Mouse (Mus musculus) adipocyte (in vitro differentiated cells): ENCODE measurements around the gene Tmco3.

ENCODE experiments used
- DNase-seq: peaks from one replicate; pipeline ENCODE4 v3.0.0-alpha.2; 2016; ENCODE audit warnings: low spot score

The Tmco3 gene

DNA sequence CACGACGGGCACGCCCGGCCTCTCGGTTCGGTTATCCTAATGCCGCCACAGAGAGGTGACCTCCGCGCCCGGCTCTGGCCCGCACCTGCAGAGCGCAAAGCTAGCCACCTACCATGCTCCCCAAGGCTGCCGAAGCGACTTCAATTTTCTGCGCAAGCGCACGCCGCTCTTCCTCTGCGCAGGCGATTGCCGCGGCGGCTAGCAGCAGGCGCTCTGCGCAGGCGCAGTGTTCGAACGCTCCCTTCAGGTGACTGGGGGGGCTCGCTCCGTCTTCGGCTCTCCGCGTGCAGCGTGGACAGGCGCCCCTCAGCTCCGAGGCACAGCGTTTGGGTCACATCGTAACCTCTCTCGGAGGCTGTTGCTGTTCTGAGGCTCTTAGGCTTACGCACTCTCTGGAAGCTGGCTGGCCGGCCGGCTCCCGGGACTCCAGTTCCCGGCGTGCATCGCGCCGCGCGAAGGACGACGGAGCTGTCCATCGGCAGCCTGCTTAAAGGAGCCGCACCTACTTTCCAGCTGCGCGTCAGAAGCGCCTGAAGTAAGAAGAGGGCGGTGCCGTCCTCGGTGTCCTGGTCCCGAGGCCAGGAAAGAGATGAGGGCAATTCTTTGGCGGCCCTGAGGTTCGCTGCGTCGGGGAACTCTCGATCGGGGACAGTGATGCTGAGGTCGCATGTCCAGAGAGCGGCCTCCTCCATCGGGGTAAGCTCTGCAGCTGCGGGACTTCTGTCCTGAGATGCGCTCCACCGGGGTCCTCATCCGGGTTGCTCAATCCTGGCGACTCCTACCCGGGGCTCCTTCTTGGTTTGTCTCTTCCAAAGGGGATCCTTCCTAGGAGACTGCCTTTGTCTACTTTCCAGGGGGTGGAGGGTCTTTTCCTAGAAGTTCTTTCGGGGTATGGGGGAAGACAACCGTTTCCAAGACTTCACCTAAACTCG, at the start of gene Tmco3, which contains the start of gene Dcun1d2:
TSS of gene Tmco3 (plus strand) at position 499 of the 932 bp plus-strand sequence.
TSS of gene Dcun1d2 (minus strand) at position 440 of the 932 bp plus-strand sequence.
- peak; percentile 99 for DNase-seq

DNA sequence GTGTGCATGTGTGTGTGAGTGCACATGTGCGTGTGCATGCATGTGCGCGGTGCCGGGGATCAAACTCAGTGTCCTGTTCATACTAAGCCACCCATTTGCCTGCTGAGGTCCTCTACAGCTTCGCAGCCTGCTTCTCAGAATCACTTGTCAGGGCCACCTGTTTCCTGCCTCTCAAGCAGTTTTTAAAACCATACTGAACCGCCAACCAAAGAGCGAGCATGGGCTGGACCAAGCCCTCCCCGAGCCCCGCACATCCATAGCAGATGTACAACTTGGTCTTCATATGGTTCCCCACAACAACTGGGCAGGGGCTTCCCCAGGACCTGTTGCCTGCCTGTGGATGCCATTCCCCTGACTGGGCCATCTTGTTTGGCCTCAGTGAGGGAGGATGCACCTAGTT, 47.9 kb upstream of the Tmco3 start:
- no peak for DNase-seq

DNA sequence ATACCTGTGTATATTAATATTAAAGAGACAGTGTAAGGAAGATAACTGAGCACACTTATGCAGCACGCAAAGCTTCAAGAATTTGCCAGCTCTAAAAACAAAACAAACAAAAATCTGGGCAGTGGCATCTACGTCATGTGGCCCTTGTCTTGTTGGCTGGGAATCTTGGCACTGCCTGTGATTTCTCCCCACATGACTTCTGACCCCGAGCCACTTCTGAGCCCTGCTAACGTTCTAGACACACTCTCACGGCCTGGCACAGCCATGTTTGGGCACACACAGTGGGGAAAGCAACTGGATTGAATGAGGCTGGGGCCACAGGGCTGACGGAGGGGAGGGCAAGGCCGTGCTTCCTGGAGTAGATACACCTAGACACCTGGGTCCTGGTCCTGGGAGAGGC, 47.3 kb upstream of the Tmco3 start:
- DNase-seq, result peak; percentile 97

DNA sequence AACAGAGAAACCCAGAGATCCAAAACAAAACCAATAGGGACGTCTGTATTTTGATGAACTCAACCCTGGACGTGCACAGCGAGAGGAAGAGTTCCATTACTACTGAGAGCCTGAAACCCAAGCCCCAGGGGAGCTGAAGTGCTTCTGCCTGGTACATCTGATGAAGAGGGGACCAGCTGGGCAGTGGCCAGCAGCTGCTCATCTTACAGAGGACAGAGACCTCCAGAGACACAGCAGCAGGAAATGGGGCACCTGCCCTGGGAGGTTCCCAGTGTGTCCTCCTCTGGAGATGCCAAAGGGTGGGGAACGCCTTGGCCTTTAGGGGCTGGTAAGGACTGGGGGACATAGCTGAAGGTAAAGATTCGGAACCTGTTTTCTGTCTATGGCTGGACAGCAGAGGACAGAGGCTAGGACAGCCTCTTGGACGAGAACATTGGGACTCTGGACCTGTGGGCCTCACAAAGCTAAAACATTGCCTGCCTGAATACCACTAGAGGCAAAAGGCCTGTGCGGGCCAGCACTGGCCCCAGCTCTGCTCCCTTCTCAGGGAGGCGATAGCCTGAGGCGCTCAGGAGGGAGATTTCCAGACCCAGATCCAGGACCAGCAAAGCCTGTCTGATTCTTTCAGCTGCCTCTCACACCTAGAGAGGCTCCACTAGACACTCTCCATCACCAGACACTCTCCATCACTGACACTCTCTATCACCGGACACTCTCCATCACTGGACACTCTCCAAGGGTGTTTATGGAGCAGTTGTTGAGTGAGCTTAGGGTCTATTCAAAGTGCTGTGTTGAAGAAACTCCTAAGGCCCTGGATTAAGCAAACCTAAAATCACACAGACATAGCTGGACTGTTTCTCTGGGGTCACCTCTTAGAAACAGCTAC, 44.8 kb upstream of the Tmco3 start:
- DNase-seq, result no peak

DNA sequence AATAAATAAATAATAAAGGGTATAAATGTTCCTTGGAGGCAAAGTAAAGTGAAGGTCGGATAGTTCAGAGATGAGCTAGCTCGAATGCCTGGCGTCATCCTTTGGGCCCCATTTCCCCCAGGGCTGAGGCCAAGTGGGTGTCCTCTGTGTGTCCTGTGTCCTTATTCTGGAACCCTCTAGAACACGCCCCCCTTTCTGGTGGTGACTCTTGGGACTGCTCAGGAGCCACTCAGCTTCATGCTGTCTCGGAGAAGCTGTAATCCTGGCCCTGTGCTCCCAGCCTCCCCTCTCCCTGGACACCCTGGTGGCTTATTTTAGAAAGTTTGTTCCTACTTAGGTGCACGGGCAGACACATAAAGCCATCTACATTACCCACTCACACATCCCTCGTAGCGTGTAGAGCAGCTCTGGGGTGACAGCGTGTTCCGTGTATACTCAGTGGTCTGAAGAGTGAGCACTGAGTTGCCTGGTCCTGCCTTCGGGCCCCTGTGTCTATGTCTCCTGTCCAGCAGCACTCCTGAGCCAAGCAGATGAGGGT, 43.6 kb upstream of the Tmco3 start:
- DNase-seq, result no peak

DNA sequence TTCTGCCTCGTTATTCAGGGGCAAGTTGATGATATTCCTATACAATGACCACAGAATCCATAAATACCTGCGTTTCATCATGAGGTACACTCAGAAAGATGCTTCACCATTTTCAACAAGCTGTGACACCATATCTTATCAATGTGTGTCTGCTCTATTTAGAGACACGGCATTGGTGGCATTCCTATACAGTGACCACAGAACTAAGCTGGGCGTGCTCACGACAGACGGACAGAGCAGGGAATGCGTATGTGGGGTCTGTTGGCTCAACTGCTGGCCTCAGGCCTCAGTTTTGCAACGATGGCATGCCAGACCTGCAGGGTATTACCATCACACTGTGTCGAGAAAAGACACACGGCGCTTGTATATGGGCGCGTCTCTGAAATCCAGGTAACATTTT, 35.2 kb upstream of the Tmco3 start:
- DNase-seq, result no peak

DNA sequence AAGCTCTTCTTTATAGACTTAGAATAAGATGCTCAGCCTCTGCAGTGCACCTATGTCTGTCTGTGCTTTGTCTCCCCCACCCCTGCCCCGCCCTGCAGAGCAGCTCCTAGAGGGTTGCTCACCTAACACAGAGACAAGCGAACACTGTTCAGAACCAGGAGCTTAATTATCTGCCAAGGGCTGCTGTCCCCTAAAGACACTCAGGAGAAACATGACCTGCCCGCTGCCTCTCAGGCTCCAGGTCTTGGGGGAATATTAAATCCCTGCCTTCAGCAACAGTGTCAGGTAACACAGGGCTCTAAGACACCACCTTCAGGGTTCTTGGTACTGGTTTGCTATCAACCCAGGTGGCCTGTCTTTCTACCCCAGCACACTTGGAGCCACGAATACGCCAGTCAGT, 34.6 kb upstream of the Tmco3 start:
- DNase-seq, result no peak

DNA sequence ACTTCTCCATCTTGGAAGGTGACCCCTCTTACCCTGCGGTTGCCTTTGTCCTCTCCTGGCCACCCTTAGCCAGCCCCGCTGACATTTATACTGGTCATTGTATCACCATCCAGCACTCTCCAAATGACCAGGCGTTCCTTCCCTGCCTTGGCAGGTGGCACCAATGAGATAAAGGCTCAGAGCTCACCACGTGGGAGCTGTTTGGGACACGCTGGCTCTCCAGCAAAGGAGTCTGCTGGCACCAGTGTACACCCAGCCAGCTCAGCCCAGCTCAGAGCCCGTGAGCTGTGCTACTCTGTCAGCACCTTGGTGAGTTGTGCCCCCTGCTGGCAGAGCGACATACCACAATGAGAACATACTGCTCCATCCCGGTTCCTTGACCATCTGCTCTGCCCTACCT, 34.0 kb upstream of the Tmco3 start, which contains the start of gene Adprhl1:
TSS of gene Adprhl1 (minus strand) at position 144 of the 400 bp plus-strand sequence.
- peak; percentile 88 for DNase-seq

DNA sequence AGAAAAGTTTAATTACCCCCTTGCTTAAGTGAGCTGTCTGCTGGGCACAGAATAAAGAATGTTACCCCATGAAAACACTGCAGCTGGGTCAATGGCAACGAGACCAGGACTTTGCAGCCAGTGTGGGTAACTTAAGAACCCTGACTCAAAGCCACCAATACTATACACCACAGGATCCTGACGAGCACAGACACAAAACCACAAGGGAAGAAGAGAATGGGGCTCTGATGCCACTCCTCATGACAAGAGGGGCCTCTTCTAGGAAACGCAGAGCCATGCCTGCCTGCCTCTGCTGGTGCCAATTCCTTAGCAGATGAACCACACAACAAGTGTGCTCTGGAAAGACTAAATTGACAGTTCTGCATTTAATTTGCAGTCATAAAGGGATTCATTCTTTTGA, 24.6 kb upstream of the Tmco3 start:
- DNase-seq, result no peak

DNA sequence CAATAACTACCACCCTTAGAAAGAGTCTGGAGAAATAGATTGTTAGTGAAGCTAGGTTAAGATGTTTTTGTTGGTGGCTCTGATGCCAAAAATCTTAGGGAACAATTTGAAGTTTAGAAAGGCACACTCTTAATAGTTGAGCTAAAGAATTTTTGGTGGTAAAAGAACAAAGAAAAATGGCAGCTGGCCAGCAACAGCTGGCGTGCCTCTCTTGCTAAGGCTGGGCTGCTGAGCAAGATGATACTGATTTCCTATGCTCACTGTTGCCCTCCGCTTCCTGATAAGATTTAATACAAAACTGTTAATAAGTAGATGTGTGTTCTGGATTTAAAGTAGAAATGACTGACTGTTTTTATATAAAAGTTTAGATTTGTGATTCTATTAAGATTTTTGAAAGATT, 20.4 kb upstream of the Tmco3 start:
- no peak for DNase-seq

DNA sequence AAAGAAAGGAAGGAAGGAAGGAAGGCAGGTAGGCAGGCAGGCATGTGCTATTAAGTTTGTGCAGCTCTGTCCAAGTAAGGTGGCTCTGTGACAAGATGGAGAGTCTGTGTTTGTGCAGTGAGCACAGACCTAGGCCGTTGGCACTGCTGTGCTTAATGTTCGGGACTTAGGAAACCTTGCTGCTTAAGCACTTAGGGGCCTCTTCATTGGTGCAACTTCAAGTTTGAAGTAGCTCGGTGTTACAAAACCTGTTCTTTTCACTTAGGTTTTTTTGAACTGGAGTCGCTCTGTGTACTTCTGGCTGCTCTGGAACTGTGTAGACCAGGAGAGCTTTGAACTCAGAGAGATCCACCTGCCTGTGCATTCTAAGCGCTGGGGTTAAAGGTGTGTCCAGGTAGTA, 15.2 kb upstream of the Tmco3 start:
- no peak for DNase-seq

DNA sequence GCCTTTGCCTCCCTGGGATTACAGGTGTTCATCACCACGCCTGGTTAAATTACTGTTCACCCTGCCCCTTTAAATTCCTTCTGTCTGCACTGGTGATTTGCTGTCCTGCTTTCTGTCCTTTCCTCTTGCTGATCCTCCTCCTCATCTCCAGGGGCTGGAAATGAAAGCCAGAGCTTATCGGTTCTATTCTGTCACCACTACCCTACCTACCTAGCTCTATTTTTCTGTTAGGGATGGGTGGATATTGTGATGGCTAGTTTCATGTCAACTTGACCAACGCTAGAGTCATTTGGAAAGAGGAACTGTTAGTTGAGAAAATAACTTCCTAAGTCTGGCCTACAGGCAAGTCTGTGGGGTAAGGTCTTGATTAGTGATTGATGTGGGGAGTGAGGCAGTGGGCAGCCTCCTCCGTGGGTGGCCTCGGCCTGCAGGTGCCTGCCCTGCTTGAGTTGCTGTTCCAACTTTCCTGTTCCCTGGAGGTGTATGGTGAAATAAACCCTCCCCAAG, 11.0 kb upstream of the Tmco3 start:
- DNase-seq, result no peak

DNA sequence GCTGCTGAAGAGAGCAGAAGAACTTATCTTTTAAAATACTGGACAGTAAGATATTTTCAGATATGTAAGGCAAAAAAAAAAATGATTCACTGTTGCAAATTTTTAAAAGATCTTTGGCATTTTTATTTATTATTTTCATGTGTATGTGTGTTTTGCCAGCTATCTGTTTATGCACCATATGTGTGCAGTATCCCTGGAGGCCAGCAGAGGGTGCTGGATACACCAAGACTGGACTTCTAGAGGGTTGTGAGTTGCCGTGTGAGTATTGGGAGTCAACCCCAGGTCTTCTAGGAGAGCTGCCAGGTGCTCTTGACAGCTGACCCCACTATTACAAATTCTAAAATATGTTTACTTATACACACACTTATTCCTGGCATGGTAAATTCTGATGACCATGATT, 4.8 kb upstream of the Tmco3 start:
- peak; percentile 30 for DNase-seq

DNA sequence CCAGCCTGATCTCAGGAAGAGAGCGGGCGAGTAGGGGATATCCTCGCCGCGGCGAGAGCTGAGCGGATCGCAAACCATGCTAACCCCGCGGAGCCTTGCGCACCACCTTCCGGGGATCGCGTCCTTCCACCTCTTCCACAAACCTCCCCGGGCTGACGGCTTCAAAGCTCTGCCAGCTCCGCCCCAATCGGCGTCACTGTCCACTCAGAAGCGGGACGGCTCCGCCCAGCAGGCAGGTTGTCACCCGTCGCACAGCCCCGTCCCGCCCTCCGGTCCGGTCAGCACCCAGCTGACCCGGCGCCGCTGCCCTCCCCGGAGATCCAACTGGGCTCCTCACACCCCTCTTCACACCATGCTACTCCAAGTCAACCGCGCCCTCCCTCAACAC, 692 bp upstream of the Tmco3 start:
- DNase-seq, result peak; percentile 91

DNA sequence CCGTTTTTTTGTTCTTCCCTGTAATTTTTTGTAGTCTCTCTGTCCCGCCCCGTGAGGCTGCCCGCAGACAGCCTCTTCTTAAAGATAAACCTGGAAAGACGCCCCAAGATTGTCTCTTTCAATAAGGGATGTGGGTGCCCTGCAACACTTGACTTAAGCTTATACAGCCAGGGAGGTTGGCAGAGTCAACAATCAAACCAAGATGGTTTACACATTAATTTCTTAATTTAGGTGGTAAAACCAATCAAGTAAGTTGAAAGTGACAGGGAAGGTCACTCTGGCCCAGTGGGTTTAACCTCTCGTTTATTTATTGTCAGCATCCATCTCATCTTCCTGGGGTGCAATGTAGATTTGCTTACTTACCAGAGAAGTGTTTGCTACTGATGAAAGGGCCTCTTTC, 656 bp downstream of the Tmco3 start:
- DNase-seq, result peak; percentile 12

DNA sequence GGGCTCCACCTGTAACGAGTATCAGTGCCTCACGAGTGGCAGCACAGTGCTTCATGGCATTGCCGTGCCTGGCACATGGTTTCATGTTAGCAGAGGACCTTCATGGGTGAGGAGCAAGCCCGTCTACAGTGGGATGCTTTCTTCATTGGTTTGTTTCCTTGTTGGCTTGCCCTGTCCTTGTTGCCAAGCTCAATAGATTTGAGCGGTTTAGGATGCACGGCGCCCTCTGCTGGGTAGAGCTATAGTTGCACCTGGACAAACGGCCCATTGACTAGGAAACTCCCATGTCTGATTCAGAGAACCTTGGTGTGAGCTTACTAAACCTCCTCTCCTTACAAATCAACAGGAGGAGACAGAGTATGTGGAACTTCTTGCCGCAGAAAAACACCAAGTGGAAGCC, 4.4 kb downstream of the Tmco3 start:
- peak; percentile 90 for DNase-seq

DNA sequence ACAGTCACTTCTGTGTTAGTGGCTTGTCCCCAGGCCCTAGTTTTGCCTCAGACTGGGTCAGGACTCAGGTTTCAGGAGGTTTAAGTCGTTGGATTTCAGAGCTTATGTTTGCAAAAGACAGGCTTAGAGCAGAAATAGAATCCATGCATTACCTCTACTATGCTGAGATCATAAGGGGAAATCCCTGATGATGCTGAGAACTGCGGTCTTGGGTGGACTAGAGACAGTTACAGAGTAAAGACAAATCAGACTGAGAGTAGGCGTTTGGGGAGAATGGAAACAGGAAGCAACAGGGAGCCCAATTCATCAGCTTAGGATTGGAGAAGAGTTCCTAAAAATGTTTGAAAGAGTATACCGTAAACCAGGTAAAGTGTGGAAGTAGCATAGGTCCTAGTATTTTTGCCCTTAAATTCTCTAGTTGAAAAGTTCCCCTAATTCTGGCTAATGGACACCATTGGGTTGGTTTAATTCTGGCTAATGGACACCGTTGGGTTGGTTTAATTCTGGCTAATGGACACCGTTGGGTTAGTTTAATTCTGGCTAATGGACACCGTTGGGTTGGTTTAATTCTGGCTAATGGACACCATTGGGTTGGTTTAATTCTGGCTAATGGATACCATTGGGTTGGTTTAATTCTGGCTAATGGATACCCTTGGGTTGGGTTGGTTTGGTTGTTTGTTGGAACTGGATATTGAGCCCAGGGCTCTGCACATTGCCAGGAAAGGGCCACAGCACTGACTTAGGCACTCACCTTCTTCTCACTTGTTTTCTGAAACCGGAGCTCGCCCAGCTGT, 5.9 kb downstream of the Tmco3 start:
- no peak for DNase-seq

DNA sequence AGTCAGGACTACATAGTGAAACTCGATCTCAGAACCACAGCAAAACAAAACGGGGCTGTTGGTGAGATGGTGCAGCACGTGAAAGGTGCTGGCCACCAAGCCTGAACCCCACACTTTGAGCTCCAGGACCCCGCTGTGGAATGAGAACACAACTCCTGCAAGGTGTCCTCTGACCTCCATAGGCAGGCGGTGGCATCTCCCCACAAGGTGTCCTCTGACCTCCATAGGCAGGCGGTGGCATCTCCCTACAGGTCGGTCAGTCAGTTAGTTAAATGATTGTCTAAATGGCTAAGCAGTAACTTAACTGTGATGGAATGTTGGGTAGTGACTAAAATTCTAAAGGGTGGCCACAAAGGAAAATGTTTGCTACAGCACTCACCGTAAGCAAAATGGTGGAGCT, 11.6 kb downstream of the Tmco3 start:
- no peak for DNase-seq

DNA sequence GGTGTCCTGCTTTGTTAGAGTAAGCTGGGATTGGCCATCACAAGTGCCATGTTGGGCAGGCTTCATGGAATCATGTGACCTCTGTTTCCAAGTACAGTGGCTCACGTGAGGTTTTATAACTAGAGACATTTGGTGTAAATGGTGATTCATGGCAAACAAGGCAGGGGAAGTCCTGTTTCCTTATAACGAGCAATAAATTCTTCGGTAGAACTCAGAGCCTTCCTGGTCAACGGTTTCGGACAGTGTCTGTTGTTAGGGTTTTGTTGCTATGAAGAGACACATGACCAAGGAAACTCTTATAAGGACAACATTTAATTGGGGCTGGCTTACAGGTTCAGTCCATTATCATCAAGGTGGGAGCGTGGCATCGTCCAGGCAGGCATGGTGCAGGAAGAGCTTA, 13.0 kb downstream of the Tmco3 start:
- no peak for DNase-seq

DNA sequence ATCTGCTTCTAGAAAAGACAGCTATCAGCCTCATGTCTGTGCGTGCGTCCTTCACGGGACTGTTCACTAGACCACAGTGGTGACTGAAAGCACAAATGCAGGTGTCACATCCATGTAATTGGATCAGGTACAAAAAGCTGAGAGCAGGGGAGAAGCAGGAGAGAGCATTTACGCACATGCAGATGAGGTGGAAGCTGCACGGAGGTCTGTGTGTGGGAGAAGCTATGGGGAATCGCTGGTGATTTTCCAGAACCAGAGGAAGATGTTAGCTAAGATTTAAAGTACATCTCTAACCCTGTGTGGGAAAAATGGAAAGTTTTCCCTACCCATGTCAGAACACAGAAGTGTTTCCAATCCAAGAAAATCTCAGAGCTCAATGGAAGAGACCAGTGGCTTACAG, 17.5 kb downstream of the Tmco3 start:
- DNase-seq, result no peak

DNA sequence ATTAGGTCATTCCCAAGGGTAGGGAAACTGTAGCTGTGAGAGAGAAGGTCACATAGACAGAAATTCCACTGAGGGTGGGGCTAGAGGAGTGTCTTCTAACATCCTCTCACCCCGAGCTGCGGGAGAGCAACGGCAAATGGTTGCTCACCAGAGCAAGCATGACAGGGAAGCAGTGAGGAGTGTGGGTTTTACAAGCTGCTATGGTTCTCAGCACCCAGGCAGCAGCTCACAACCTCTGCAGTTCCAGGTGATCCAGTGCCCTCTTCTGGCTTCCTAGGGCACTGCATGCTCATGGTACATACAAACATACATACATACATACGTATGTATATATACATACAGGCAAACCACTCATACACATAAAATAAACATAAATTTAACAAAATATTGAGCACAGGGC, 17.9 kb downstream of the Tmco3 start:
- DNase-seq, result no peak
